Mouse (Mus musculus) embryonic facial prominence, embryonic 11.5 days (tissue): ENCODE measurements around the gene Drc3. TPM values are rescaled to one million over a fixed set of nuclear protein-coding genes. Genes with fewer than 3 reads are reported as not detected.

Experiments used
- ATAC-seq: fragments of 200-750 bp; cut with Nextera tagmentation; replicated peaks from 2 replicates; pipeline ENCODE4 v1.8.0; 2017; ENCODE audit warnings: low read depth; ENCODE audit not compliant: insufficient number of reproducible peaks, low FRiP score, low TSS enrichment
- DNase-seq: peaks from one replicate; pipeline ENCODE4 v3.0.0-alpha.2; 2015; ENCODE audit warnings: low spot score
- H3K27ac ChIP-seq: fragments of 300-500 bp; sonication (generic); replicated peaks from 2 replicates; pipeline ENCODE4 v1.5.1; 2014; ENCODE audit warnings: mild to moderate bottlenecking, low read depth, low read length, control low read depth
- H3K27me3 ChIP-seq: fragments of 300-500 bp; sonication (generic); 2 replicates; pipeline ENCODE4 v1.6.1; 2014; ENCODE audit warnings: mild to moderate bottlenecking, low read length, moderate library complexity, mixed read lengths; ENCODE audit not compliant: control insufficient read depth, insufficient read depth
- H3K36me3 ChIP-seq: fragments of 300-500 bp; sonication (generic); replicated peaks from 2 replicates; pipeline ENCODE4 v1.6.1; 2014; ENCODE audit warnings: low read depth, mild to moderate bottlenecking, low read length, moderate library complexity, mixed read lengths; ENCODE audit not compliant: control insufficient read depth, insufficient read depth
- H3K4me1 ChIP-seq: fragments of 300-500 bp; sonication (generic); 2 replicates; pipeline ENCODE4 v1.6.1; 2014; ENCODE audit warnings: low read length, mixed read lengths; ENCODE audit not compliant: control insufficient read depth, insufficient read depth
- H3K4me2 ChIP-seq: fragments of 300-500 bp; sonication (generic); 2 replicates; pipeline ENCODE4 v1.6.1; 2014; ENCODE audit warnings: low read depth, mild to moderate bottlenecking, control low read depth, low read length, moderate library complexity
- H3K4me3 ChIP-seq: fragments of 300-500 bp; sonication (generic); 2 replicates; pipeline ENCODE4 v1.5.1; 2014; ENCODE audit warnings: low read depth, low read length, control low read depth
- H3K9ac ChIP-seq: fragments of 300-500 bp; sonication (generic); replicated peaks from 2 replicates; pipeline ENCODE4 v1.6.1; 2014; ENCODE audit warnings: mild to moderate bottlenecking, control low read depth, low read length
- H3K9me3 ChIP-seq: fragments of 300-500 bp; sonication (generic); replicated peaks from 2 replicates; pipeline ENCODE4 v1.6.1; 2016; ENCODE audit warnings: mild to moderate bottlenecking, low read length, inconsistent platforms, mixed read lengths; ENCODE audit not compliant: control insufficient read depth
- WGBS: fragments of 180-500 bp; shearing (Covaris S2); extraction: QIAGEN DNeasy Blood & Tissue Kit; methylation state at CpG from one replicate; pipeline ENCODE4 v1.1.7; 2014; 5-methylcytosine and 5-hydroxymethylcytosine counted together
- polyA plus RNA-seq: library from polyadenylated mRNA; unstranded; fragments of >200 nt; fragmentation: Nextera tagmentation; extraction: Ambion mirVana; gene quantifications from 2 replicates; pipeline ENCODE4 v1.2.1, GENCODE M21; 2014

Drc3 gene
- polyA plus RNA-seq, 1 experiment from 2014 or later = 2.2 TPM

DNA sequence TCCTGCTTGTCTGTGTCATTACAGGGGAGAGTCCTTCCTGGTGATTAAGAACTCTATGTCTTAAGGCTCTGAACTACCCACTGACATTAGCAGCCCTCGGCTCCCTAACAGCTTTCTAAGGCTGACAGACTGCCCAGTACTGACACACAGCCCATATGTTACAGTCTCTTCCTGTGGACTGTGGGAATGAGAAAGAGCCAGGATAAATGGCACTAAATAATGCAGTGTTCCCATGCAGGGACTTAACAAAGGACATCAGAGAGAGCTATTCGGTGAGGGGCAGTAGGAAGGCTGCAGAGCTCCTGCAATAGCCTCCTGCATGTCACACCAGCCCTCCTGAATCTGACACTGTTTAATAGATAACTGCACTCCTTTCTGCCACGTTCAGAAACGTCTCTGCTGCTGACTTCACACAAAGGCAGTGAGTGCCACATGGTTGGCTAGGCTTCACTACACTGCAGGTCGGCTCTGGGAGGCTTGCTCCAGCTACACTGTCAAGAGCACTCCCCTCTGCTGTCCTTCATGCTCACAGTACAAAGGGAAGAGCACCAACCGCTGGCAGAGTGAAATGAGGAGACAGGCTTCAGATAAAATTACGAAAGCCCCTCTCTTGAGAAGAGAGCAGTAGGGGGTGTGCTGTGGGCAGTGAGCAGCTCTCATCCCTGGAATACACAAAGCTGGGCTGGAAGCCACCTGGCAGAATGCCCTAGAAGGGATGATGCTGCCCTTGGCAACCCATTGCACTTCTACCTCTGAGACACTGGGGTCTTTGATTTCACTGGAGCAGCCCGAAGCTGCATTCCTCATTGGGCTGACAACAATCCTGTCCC lies 41.9 kb upstream of the Drc3 start:
- WGBS = 17% methylated on average over 8 of the region's 8 CpGs
- Histone ChIP-seq H3K27me3 (no peaks in the 10 kb centered on the region), H3K4me1 (peaks cover 4% of the 10 kb centered on the region), H3K9me3 (no peaks in the 10 kb centered on the region), H3K4me2 (no peak overlapping the region), H3K36me3 (no peaks in the 10 kb centered on the region), H3K9ac (no peak overlapping the region; the same call in 1 of the 2 replicates), H3K27ac (peak overlapping the region; percentile 15), H3K4me3 (no peak overlapping the region)
- peak; percentile 77; the same call in 1 of the 2 replicates for ATAC-seq
- DNase-seq = no peak

DNA sequence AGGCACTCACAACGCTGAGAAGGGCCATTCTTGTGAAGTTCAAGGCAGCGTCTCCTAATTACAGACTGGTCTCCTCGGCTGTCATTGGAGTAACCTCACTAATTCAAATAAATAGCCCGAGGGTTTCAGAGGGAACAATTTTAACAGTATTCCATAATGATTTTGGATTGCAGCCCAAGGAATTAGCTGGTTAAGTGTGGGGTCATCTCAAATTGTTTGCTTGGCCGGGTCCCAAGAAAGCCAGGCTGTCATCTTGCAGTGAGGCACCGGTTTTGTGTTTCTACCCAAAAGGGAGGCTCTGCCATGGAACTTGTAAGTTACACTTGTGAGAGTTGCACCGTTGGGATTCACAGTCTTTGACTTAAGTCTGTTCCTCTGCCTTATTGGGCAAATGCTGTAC lies 36.9 kb upstream of the Drc3 start:
- no peaks in the 10 kb centered on the region for H3K9me3 ChIP-seq
- ATAC-seq (no peak), DNase-seq (no peak)
- H3K9ac ChIP-seq = no peak overlapping the region
- no peaks in the 10 kb centered on the region for H3K36me3 ChIP-seq
- no peak overlapping the region for H3K27ac ChIP-seq
- no peak overlapping the region for H3K4me3 ChIP-seq
- no peaks in the 10 kb centered on the region for H3K27me3 ChIP-seq
- WGBS = 53% methylated on average over 7 of the region's 7 CpGs
- H3K4me2 ChIP-seq = no peak overlapping the region
- H3K4me1 ChIP-seq = no peaks in the 10 kb centered on the region

DNA sequence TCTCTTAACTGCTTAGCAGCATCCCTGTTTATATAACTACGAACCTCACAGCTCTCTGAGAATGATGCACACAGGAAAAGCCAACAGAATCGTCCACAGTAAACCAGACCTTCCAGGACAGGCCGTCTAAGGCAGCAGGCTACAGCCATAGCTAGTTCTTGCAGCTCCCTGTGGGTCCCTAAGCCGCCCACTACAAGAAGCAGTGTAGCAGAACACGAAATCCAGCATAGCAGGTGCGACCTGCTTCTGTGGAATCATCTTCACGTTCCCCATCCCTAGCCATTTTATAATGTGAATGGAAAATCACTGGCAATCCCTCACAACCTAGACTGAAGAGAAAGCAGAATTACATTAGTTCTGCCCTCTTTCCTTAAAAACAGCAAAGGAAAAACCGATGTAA lies 36.2 kb upstream of the Drc3 start:
- no peaks in the 10 kb centered on the region for H3K27me3 ChIP-seq
- 85% methylated on average over 8 of the region's 8 CpGs for WGBS
- no peaks in the 10 kb centered on the region for H3K9me3 ChIP-seq
- DNase-seq = no peak
- H3K9ac ChIP-seq = no peak overlapping the region
- no peak for ATAC-seq
- H3K36me3 ChIP-seq = no peaks in the 10 kb centered on the region
- H3K27ac ChIP-seq = no peak overlapping the region
- H3K4me1 ChIP-seq = no peaks in the 10 kb centered on the region
- no peak overlapping the region for H3K4me3 ChIP-seq
- no peak overlapping the region for H3K4me2 ChIP-seq

DNA sequence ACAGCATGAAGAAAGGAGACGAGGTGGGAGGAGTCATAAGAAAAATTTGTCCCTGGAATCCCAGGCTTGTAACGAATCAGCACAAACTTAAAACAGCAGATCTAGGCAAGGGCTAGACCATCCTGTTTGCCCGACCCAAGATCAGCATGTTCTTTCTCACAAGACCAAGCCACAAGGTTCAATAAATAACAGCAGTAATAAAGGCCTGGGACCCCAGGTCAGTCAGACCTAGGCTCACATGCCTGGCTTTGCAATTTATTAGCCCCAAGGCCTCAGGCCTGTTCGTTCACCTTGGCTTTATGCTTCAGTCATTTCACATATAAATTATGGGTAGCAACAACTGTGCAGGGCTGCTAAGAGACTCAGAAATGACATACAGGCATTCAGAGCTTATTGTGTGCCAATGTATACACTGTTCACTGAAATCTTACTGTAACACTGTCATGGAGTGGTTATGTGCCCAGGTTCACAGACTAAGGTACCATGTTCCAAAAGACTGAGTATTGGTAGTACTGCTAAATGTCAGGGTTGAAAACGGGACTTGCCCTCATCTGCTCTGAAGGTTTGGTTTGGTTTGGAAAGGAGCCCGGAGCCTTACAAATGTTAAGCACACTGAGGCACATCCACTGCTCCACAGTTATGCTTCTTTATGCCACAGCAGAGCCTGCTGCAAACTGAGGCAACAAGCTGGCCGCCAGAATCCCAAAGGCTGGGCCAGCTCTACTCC lies 35.6 kb upstream of the Drc3 start:
- Histone ChIP-seq H3K4me2 (no peak overlapping the region), H3K27ac (no peak overlapping the region), H3K36me3 (no peaks in the 10 kb centered on the region), H3K4me3 (no peak overlapping the region), H3K9me3 (no peaks in the 10 kb centered on the region), H3K4me1 (no peaks in the 10 kb centered on the region), H3K27me3 (no peaks in the 10 kb centered on the region), H3K9ac (no peak overlapping the region)
- DNase-seq (no peak), ATAC-seq (no peak)
- WGBS = 81% methylated on average over 7 of the region's 7 CpGs

DNA sequence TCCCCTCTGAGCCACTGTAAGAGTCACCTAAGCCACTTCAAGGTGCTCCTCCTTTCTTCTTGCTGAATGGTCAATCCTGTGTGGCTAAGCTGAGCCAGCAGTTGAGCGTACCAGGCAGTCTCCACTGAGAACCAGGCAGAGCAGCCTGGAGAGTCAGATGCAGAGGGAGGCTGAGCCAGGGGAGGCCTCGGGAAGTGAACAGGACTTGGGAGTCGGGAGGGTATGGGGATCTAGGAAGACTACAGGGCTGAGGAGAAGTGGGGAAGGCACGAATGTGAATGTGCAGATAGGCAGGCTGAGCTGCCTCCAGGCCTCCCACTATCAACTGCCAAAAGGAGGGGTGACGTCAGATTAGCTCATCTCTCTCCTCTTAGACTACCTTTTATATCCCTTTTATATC lies 34.4 kb upstream of the Drc3 start:
- H3K36me3 ChIP-seq = no peaks in the 10 kb centered on the region
- H3K4me2 ChIP-seq = no peak overlapping the region
- DNase-seq = no peak
- H3K9ac ChIP-seq = no peak overlapping the region
- no peaks in the 10 kb centered on the region for H3K27me3 ChIP-seq
- no peaks in the 10 kb centered on the region for H3K4me1 ChIP-seq
- WGBS = 58% methylated on average over 5 of the region's 5 CpGs
- H3K4me3 ChIP-seq = no peak overlapping the region
- no peak for ATAC-seq
- no peaks in the 10 kb centered on the region for H3K9me3 ChIP-seq
- no peak overlapping the region for H3K27ac ChIP-seq

DNA sequence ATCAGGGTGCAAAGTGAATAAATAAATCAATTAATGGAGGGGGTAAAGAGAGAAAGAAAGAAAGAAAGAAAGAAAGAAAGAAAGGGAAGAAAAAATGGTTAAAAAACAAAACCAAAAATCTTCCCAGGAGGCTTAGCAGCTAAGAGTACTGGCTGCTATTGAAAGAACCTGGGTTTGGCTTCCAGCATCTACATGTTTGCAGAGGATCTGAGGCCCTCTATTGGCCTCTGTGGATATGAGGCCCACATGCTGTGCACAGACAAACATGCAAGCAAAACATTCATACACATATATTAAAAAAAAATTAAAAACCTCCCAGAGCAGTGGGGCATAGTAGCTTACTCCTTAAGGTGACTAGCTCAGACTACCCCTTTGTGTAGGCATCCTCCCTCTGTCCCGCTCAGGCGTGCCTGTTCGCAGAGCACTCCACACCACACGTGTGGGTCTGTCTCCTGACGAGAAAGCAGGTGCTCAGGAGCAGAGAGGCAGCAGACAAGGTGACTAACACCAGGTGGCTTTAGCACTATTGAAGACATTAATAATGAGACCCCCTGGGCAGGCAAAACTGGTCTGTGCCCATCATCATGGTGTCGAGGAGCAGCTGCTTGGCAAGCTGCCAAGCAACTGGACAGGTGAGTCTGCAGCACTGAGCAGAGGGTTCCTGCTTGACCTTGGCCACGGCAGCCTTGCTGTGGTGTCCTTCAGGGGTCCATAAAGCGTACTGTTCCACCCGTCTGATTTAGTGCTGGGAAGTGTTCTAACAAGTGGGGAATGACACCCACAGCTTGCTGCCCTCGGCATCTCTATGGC lies 33.7 kb upstream of the Drc3 start:
- Histone ChIP-seq H3K4me1 (no peaks in the 10 kb centered on the region), H3K27ac (no peak overlapping the region), H3K27me3 (no peaks in the 10 kb centered on the region), H3K9me3 (no peaks in the 10 kb centered on the region), H3K9ac (no peak overlapping the region), H3K36me3 (no peaks in the 10 kb centered on the region), H3K4me2 (no peak overlapping the region), H3K4me3 (no peak overlapping the region)
- no peak for ATAC-seq
- WGBS = 83% methylated on average over 10 of the region's 10 CpGs
- DNase-seq = no peak

DNA sequence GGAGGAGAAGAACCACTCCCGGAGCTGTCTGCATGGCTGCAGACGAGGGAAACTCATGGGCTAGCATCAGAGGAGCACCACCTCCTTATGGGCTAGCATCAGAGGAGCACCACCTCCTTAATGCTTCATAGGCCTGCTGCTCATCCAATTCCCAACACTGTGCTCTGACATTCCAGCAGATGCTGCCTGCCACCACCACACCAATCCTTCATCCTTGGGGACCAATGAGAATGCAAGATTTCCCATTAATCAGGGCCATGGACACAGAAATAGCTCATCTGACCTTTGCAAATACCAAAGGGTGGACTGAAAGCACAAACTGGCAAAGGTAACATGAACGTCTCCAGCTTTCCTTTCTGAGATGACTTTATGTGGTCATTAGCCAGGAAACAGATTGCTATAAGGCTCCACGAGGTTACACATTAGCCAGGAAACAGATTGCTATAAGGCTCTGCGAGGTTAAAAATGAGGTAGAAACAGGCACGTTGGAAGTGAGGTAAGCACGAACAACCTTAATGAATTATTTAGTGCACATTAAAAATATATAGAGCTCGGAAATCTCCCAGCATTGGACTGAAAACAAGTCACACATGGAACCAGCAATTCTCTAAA lies 32.6 kb upstream of the Drc3 start:
- H3K36me3 ChIP-seq = no peaks in the 10 kb centered on the region
- 79% methylated on average over 8 of the region's 8 CpGs for WGBS

More for the DNA sequence above, 32.6 kb upstream of the Drc3 start:
- DNase-seq (no peak), ATAC-seq (no peak)
- Histone ChIP-seq H3K27ac (no peak overlapping the region), H3K9ac (no peak overlapping the region), H3K27me3 (no peaks in the 10 kb centered on the region), H3K4me3 (no peak overlapping the region), H3K4me2 (no peak overlapping the region), H3K4me1 (no peaks in the 10 kb centered on the region), H3K9me3 (no peaks in the 10 kb centered on the region)
